Mouse (Mus musculus): ENCODE data around the gene Chst12. TPM values are rescaled to one million over a fixed set of nuclear protein-coding genes. Genes with fewer than 3 reads are reported as not detected.

Gene Chst12
- polyA plus RNA-seq, 1 experiment: 48.9 TPM

- no peak for DNase-seq (ENCODE audit: low read depth)
These were observed 65.0 kb downstream of the Chst12 start for GRCm38 (mm10) chr5:140570223-140570870.

- DNase-seq (ENCODE audit: low read depth): no peak
These were observed 65.9 kb downstream of the Chst12 start for GRCm38 (mm10) chr5:140571201-140571600.

GRCm38 (mm10) chr5:140571673-140572072 lies 66.3 kb downstream of the Chst12 start:
- DNase-seq (ENCODE audit: low read depth): peak; percentile 50

GRCm38 (mm10) chr5:140572611-140573010 lies 67.3 kb downstream of the Chst12 start:
- no peak for DNase-seq (ENCODE audit: low read depth)

Other genes starting within 250 kb of the Chst12 start
- gene Mad1l1, start 184.0 kb upstream of the Chst12 start, polyA plus RNA-seq (2012; rRNA removed): 20.2 and 21.6 TPM in 2 replicates
- 11.3 and 14.8 TPM in 2 replicates for gene Nudt1, start 183.9 kb upstream of the Chst12 start, polyA plus RNA-seq (2012; rRNA removed)
- gene Mrm2, start 173.7 kb upstream of the Chst12 start, polyA plus RNA-seq (2012; rRNA removed): 7.6 and 9.4 TPM in 2 replicates
- gene Snx8, start 116.3 kb upstream of the Chst12 start, polyA plus RNA-seq (2012; rRNA removed): 14.8 and 22.3 TPM in 2 replicates
- 93.3 and 98.0 TPM in 2 replicates for gene Eif3b, start 86.2 kb upstream of the Chst12 start, polyA plus RNA-seq (2012; rRNA removed)
- not detected in 2 replicates for gene Gm4869, start 59.9 kb upstream of the Chst12 start, polyA plus RNA-seq (2012; rRNA removed)
- not detected in 2 replicates for gene Grifin, start 59.5 kb downstream of the Chst12 start, polyA plus RNA-seq (2012; rRNA removed)
- gene Lfng, start 101.8 kb downstream of the Chst12 start, polyA plus RNA-seq (2012; rRNA removed): 53.1 and 66.0 TPM in 2 replicates
- gene Ttyh3, start 143.5 kb downstream of the Chst12 start, polyA plus RNA-seq (2012; rRNA removed): 59.6 and 77.6 TPM in 2 replicates
- gene Iqce, start 196.8 kb downstream of the Chst12 start, polyA plus RNA-seq (2012; rRNA removed): 13.4 and 14.8 TPM in 2 replicates
- gene Brat1, start 199.5 kb downstream of the Chst12 start, polyA plus RNA-seq (2012; rRNA removed): 27.2 and 33.7 TPM in 2 replicates
- 1.8 TPM in 2 replicates for gene Amz1, start 218.6 kb downstream of the Chst12 start, polyA plus RNA-seq (2012; rRNA removed)

Data from gonadal fat pad, adult 2 months (tissue).